Mouse (Mus musculus): ENCODE measurements around the gene Tmem19. TPM values are rescaled to one million over a fixed set of nuclear protein-coding genes. Genes with fewer than 3 reads are reported as not detected.

Tmem19 gene
- total RNA-seq, 2 experiments from 2014 or later, result 12.3 to 12.7 TPM

- DNase-seq, result no peak
These were observed 50.9 kb downstream of the Tmem19 start for GRCm38 (mm10) chr10:115311263-115311965.

GRCm38 (mm10) chr10:115309191-115309590 is 53.1 kb downstream of the Tmem19 start:
- DNase-seq, result no peak

DNA sequence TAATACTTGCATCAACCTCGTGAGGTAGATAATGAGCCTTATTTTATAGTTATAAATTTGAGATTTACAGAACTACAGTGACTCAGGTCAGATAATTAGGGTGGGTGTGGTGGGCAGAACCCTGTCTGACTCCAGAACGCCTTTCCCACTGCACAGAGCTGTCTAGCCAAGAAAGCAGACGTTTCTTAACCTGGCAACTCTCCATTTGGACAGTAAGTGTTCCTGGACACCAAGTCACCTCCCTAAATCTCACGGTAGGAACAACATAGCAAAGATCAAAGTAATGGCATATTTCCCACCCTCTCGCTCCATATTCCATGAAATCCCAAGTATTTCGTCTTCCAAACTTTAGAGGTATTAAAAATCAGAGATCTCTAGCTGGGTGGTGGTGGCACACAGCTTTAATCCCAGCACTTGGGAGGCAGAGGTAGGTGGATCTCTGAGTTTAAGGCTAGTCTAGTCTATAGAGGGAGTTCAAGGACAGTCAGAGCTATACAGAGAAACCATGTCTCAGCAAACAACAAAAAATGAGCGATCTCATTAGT is 54.9 kb downstream of the Tmem19 start:
- DNase-seq, result no peak

GRCm38 (mm10) chr10:115298683-115299082 is 63.6 kb downstream of the Tmem19 start:
- no peak for DNase-seq

DNA sequence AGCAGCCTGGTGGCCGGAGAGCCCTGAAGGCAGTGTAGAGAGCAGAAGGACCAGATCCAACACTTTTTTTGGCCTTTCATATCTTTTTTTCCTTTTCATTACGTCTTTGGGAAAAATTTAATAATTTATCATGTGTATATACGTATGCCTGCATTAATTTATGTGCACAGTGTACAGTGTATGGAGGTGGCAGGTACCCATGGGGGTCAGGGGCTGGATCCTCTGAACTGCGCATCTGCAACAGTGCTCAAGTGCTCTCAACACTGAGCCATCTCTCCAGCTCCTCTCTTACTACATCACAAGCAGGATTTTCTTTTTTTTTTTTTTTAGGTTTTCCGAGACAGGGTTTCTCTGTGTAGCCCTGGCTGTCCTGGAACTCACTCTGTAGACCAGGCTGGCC is 64.7 kb downstream of the Tmem19 start:
- no peak for DNase-seq

DNA sequence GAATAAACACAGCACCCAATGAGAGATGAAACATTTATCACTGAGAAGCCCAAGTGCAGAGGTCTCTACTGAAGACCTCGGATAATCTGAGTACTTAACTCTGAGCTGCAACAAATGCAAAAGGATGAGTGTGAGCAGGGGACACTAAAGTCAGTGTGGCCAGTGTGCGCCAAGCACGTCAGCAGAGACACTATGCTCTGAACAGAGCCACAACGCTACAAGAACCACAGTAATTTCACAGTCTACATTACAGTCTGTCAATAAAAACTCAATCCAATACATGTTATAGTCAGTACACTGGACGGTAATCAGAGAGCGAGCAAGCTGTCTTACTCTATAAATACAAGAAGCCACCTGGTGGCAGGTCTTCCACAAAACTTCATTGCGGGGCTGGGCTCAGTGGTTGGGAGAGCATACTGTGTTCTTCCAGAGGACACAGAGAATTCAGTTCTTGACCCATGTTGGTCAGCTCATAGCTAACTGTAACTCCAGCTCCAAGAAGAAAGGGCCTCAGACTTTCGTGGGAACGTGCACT is 65.8 kb downstream of the Tmem19 start:
- DNase-seq, result no peak

- DNase-seq, result no peak
These were observed 67.1 kb downstream of the Tmem19 start for GRCm38 (mm10) chr10:115295162-115295561.

GRCm38 (mm10) chr10:115294715-115295114 is 67.6 kb downstream of the Tmem19 start:
- DNase-seq, result no peak

- DNase-seq, result no peak
These were observed 68.4 kb downstream of the Tmem19 start for GRCm38 (mm10) chr10:115293946-115294345.

DNA sequence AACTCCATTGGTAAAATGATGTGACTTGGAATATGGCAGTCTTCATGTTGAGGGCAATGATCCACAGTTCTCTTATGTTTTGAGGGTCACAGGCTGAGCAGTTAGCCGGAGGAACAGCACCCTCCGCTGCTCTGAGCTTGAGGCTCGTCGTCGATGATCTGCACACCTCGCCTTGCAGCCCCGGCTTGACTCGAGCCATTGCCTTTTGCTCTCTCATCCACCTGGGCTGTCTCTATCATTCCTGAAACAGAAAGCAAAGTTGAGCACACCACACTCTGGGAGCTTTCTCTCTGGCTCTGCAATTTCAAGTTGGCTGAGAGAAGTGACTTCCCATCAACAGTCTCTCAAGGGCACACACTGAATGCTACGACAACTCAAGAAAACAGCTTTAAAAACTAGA is 71.6 kb downstream of the Tmem19 start:
- DNase-seq, result no peak

Other genes starting within 250 kb of the Tmem19 start
- not detected for gene Tph2, start 177.5 kb downstream of the Tmem19 start, total RNA-seq (2021)
- 10 to 100 TPM; 40.8 to 48.2 TPM for gene Tbc1d15, start 111.0 kb downstream of the Tmem19 start, total RNA-seq (2021)
- gene Rab21, start 46.9 kb downstream of the Tmem19 start, total RNA-seq (2021), result 10 to 100 TPM; 30.1 to 31.4 TPM
- gene Thap2, start 21.9 kb upstream of the Tmem19 start, total RNA-seq (2021), result 1 to 10 TPM; 4.7 to 6.7 TPM
- 10 to 100 TPM; 13.7 to 20.2 TPM for gene Zfc3h1, start 22.5 kb upstream of the Tmem19 start, total RNA-seq (2021)
- not detected for gene A930009A15Rik, start 207.5 kb upstream of the Tmem19 start, total RNA-seq (2021)
- under 1 TPM; 0.79 to 0.80 TPM for gene Lgr5, start 225.3 kb upstream of the Tmem19 start, total RNA-seq (2021)

Data from gastrocnemius, postnatal 10 days (tissue).